ENCODE assay signal across 8 mouse cellular contexts in the genomic region with DNA sequence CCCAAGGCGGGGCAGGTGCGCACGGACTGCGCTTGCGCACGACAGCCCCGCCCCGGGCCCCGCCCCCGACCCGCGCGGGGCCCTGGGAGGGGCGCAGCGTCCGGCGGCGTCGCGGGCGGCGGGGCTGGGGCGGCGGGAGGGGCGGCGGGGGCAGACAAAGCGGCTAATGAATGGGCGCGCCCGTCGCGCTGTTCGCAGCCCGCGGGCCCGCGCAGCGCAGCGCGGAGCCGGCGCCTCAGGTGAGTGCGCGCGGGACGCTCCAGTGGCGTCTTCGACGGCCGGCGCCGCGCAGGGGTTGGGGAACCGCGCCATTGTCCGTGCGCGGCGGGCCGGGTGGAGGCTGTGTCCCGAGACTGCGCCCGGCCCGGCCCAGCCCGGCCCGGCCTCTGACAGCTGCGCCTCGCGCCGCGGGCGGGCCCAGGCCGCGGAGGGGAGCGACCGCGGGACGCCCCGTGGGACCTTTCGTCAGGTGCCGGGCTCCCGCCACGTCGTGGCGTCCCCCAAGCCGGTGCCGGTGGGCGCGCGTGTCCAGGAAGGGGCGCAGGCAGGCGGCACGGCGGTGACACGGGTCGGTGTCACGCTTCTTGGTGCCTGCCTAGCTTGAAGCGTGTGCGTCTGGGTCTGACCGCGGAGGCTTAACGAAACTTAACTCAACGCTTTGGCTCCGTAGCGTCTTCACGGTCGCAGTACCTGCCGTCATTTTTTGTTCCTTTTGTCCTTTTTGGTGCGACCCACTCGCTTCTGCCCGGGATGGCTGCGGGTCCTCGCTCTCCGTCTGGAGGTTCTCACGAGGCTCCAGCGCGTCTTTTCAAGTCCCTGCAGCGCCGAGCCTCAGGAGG. TPM values are rescaled to one million over a fixed set of nuclear protein-coding genes. Genes with fewer than 3 reads are reported as not detected.
A peak's percentile ranks its signal among the peaks of the same experiment; 100 is the strongest.
DNase-seq lines count a peak whose midpoint lies in the region; ATAC-seq and TF ChIP-seq lines count a peak whose summit lies in the region.

A gene (plus strand): TSS at position 97 of the 839 bp plus-strand sequence.

- peak within 1 kb of the TSS; percentile 97 for H3K27ac ChIP-seq in liver, embryonic 13.5 days
- peak within 1 kb of the TSS; percentile 90 for H3K27ac ChIP-seq in stomach, postnatal 0 days (replicated peaks)

- peak within 1 kb of the TSS; percentile 89 for H3K4me3 ChIP-seq in liver, embryonic 13.5 days (replicated peaks)
- H3K4me3 ChIP-seq in myocyte: peak within 1 kb of the TSS; percentile 55
- peak within 1 kb of the TSS; percentile 82 for H3K4me3 ChIP-seq in stomach, postnatal 0 days (ENCODE audit: low read depth, low read length)

- no peaks in the 10 kb centered on the region for H3K27me3 ChIP-seq in liver, embryonic 13.5 days
- peaks cover 7% of the 10 kb centered on the region for H3K27me3 ChIP-seq in myocyte (ENCODE audit: control insufficient read depth, insufficient read depth, insufficient read length)
- no peaks in the 10 kb centered on the region for H3K27me3 ChIP-seq in stomach, postnatal 0 days (ENCODE audit: control insufficient read depth, insufficient read depth, low read length)

- ATAC-seq in inflammation-experienced regulatory T-cells, adult 6 months: peak; percentile 32
- ATAC-seq in liver, embryonic 13.5 days (ENCODE audit: low read depth): peak; percentile 57
- ATAC-seq in stomach, postnatal 0 days (ENCODE audit: low FRiP score, low TSS enrichment): peak; percentile 74; the same call in 1 of the 2 replicates

- no peak for TF ChIP-seq CTCF in brain, embryonic 14.5 days (IDR thresholded peaks at IDR 0.05; ENCODE audit: borderline replicate concordance, extremely low read depth, insufficient read depth, insufficient read length)
- no peak for TF ChIP-seq CTCF in stomach, postnatal 0 days (IDR thresholded peaks at IDR 0.05; ENCODE audit: low read depth)

- peaks cover 18% of the 10 kb centered on the region for H3K36me3 ChIP-seq in liver, embryonic 13.5 days
- no peaks in the 10 kb centered on the region for H3K36me3 ChIP-seq in myocyte (ENCODE audit: control insufficient read depth, insufficient read depth)
- no peaks in the 10 kb centered on the region for H3K36me3 ChIP-seq in stomach, postnatal 0 days (ENCODE audit: control insufficient read depth, insufficient read depth, low read length)

- peak within 1 kb of the TSS; percentile 96 for H3K4me2 ChIP-seq in liver, embryonic 13.5 days
- peak within 1 kb of the TSS; percentile 95 for H3K4me2 ChIP-seq in myocyte (ENCODE audit: low read depth)
- H3K4me2 ChIP-seq in stomach, postnatal 0 days (replicated peaks; ENCODE audit: low read depth): peak within 1 kb of the TSS; percentile 79

- H3K9me3 ChIP-seq in liver, embryonic 13.5 days (replicated peaks): no peaks in the 10 kb centered on the region
- H3K9me3 ChIP-seq in stomach, postnatal 0 days (ENCODE audit: control insufficient read depth, low read length): no peaks in the 10 kb centered on the region

- H3K79me2 ChIP-seq in myocyte (ENCODE audit: control insufficient read depth, insufficient read depth): peaks cover 48% of the 10 kb centered on the region

- under 1% methylated on average over 81 of the region's 119 CpGs for WGBS in liver, embryonic 13.5 days (ENCODE audit: insufficient replicate concordance)
- under 1% methylated on average over 44 of the region's 119 CpGs for WGBS in stomach, postnatal 0 days

- peaks cover 39% of the 10 kb centered on the region for H3K4me1 ChIP-seq in liver, embryonic 13.5 days (replicated peaks)
- no peaks in the 10 kb centered on the region for H3K4me1 ChIP-seq in stomach, postnatal 0 days (replicated peaks; ENCODE audit: control insufficient read depth, insufficient read depth)

- peak; percentile 36 to 63 for DNase-seq in heart, adult 18-20 months
- DNase-seq in heart, postnatal 14 days: no peak
- DNase-seq in brain, embryonic 14.5 days (ENCODE audit: low read depth): peak; percentile 81
- peak; percentile 29 for DNase-seq in gastrocnemius, adult 18-20 months (ENCODE audit: low spot score)
- no peak for DNase-seq in liver, embryonic 13.5 days
- peak; percentile 67 for DNase-seq in stomach, postnatal 0 days (ENCODE audit: low spot score)

- TF ChIP-seq EP300 in stomach, postnatal 0 days (optimal IDR thresholded peaks at IDR 0.05): no peak

- 0 out of 2 replicates have a peak, but pooled peaks have one; percentile 42 for TF ChIP-seq POLR2A in brain, embryonic 14.5 days (IDR thresholded peaks at IDR 0.05; ENCODE audit: borderline replicate concordance, extremely low read depth, insufficient read depth, insufficient read length, poor library complexity, severe bottlenecking)
- peak; percentile 11 for TF ChIP-seq POLR2A in myocyte (IDR thresholded peaks at IDR 0.05; ENCODE audit: insufficient read length, low read depth)

- intact Hi-C loops in heart, postnatal 14 days (cut with DNase I): loop anchor here (2.0 kb wide), 1 partner anchor 17 kb away; a partner anchor contains a TSS

- peak within 1 kb of the TSS; percentile 96 for H3K9ac ChIP-seq in liver, embryonic 13.5 days
- peak within 1 kb of the TSS; percentile 71 for H3K9ac ChIP-seq in stomach, postnatal 0 days (ENCODE audit: low read length)

- peak within 1 kb of the TSS; percentile 80 for H3ac ChIP-seq in myocyte (ENCODE audit: control insufficient read depth, insufficient read length)

TF ChIP-seq in myocyte, 11 proteins besides CTCF, POLR2A, EP300 and RAD21:
- TF ChIP-seq E2F4 (IDR thresholded peaks at IDR 0.05; ENCODE audit: insufficient read depth): no peak
- TF ChIP-seq REST (IDR thresholded peaks at IDR 0.05; ENCODE audit: insufficient read depth, insufficient read length): no peak
- peak; percentile 50 for TF ChIP-seq SRF (IDR thresholded peaks at IDR 0.05; ENCODE audit: control insufficient read depth, insufficient read length, low read depth)
- TF ChIP-seq CEBPB (IDR thresholded peaks at IDR 0.05; ENCODE audit: insufficient read depth, poor library complexity, severe bottlenecking): no peak
- peak; percentile 37 for TF ChIP-seq POLR2AphosphoS2 (IDR thresholded peaks at IDR 0.05; ENCODE audit: insufficient read length, low read depth)
- TF ChIP-seq USF1 (IDR thresholded peaks at IDR 0.05; ENCODE audit: low read depth): no peak
- peak; percentile 24 for TF ChIP-seq TCF3 (IDR thresholded peaks at IDR 0.05; ENCODE audit: insufficient read length, low read depth)
- peak in 2 of 3 experiments; percentile 45 to 77 for TF ChIP-seq MYOG (IDR thresholded peaks at IDR 0.05; ENCODE audit: control insufficient read depth in 1 of 3, insufficient read depth in 1 of 3, insufficient read length in 2 of 3, low read depth in 2 of 3)
- no peak for TF ChIP-seq TCF12 (IDR thresholded peaks at IDR 0.05; ENCODE audit: insufficient read depth, poor library complexity, severe bottlenecking)
- TF ChIP-seq MYOD1 (IDR thresholded peaks at IDR 0.05; ENCODE audit: control insufficient read depth in 1 of 3, insufficient read length in 2 of 3, low read depth in 2 of 3): peak in 2 of 3 experiments; percentile 52 to 74
- TF ChIP-seq MAX (IDR thresholded peaks at IDR 0.05; ENCODE audit: low read depth): no peak

RNA-seq across cellular contexts. Expression of the gene that starts here (rescaled TPM):
- 1 to 10 TPM; 8.6 to 8.7 TPM for total RNA-seq in heart, adult 18-20 months (2021)
- total RNA-seq in heart, postnatal 14 days (2021): 10 to 100 TPM in 1 of 2 experiments, 1 to 10 TPM in 1; 8.9 to 12.4 TPM
- 16.5 and 25.7 TPM in 2 replicates for polyA plus RNA-seq in brain, embryonic 14.5 days (2012; rRNA removed)
- 10 to 100 TPM; 15.0 to 15.3 TPM for total RNA-seq in gastrocnemius, adult 18-20 months (2021)
- 1 to 10 TPM; 4.1 to 7.6 (median 5.8) TPM for polyA plus RNA-seq in inflammation-experienced regulatory T-cells, adult 6 months (2017; shearing (Covaris generic))
- polyA plus RNA-seq in liver, embryonic 13.5 days (2015; fragmentation: Nextera tagmentation; extraction: Ambion mirVana): 10.5 and 13.3 TPM in 2 replicates
- 9.5 TPM for polyA plus RNA-seq in myocyte (2012; fragmentation: generic; extraction: Trizol)
- 3.7 and 3.9 TPM in 2 replicates for polyA plus RNA-seq in stomach, postnatal 0 days (2015; fragmentation: Nextera tagmentation; extraction: Ambion mirVana)

Comparison
In these comparisons a context has a peak if more than half of its experiments do, and no peak if none do; other contexts are left out.
1. DNase-seq: peak in heart, adult 18-20 months (2 of 2), brain, embryonic 14.5 days (single experiment), gastrocnemius, adult 18-20 months (single experiment) and stomach, postnatal 0 days (single experiment); none in heart, postnatal 14 days (0 of 2) and liver, embryonic 13.5 days (single experiment).
2. Peak in every context shown above with its lines, with median percentiles within 50 percentile points of each other: ATAC-seq, H3K4me2 ChIP-seq and H3K4me3 ChIP-seq.